Mouse (Mus musculus) CH12.LX (cell line): Measurements from ENCODE around the gene 1190005I06Rik.

Source experiments
- CTCF ChIP-seq, 2 experiments: IDR thresholded peaks in 1 of 2; conservative IDR thresholded peaks in 1 of 2; 2 replicates each; pipeline ENCODE4 v1.5.1; 2011 to 2012; ENCODE audit warnings: low read depth in 2 of 2, low read length in 2 of 2, improper control_type of control experiment in 1 of 2, inconsistent platforms in 1 of 2, mild to moderate bottlenecking in 1 of 2, moderate library complexity in 1 of 2
- ELF1 ChIP-seq: IDR thresholded peaks from 2 replicates; pipeline ENCODE4 v1.6.1; 2014; ENCODE audit warnings: low read depth, mild to moderate bottlenecking, inconsistent platforms, low read length, improper control_type of control experiment
- HCFC1 ChIP-seq: IDR thresholded peaks from 2 replicates; pipeline ENCODE4 v1.6.1; 2012; ENCODE audit warnings: low read depth, mild to moderate bottlenecking, inconsistent platforms, low read length, improper control_type of control experiment
- MAX ChIP-seq: IDR thresholded peaks from 2 replicates; pipeline ENCODE4 v1.6.1; 2011; ENCODE audit warnings: low read length, improper control_type of control experiment
- MYC ChIP-seq: IDR thresholded peaks from 2 replicates; pipeline ENCODE4 v1.6.1; 2011; ENCODE audit warnings: low read depth, mild to moderate bottlenecking, improper control_type of control experiment, low read length
- POLR2A ChIP-seq: IDR thresholded peaks from 2 replicates; pipeline ENCODE4 v1.6.1; 2011; ENCODE audit warnings: low read depth, mild to moderate bottlenecking, improper control_type of control experiment, low read length
- POLR2AphosphoS2 ChIP-seq: IDR thresholded peaks from 2 replicates; pipeline ENCODE4 v1.6.1; 2011; ENCODE audit warnings: low read depth, low read length, improper control_type of control experiment
- TCF12 ChIP-seq: IDR thresholded peaks from 2 replicates; pipeline ENCODE4 v1.6.1; 2014; ENCODE audit warnings: low read depth, mild to moderate bottlenecking, inconsistent platforms, low read length, improper control_type of control experiment
- UBTF ChIP-seq: IDR thresholded peaks from 2 replicates; pipeline ENCODE4 v1.6.1; 2012; ENCODE audit warnings: low read depth, mild to moderate bottlenecking, inconsistent platforms, low read length, improper control_type of control experiment, moderate library complexity
- ZC3H11A ChIP-seq: IDR thresholded peaks from 2 replicates; pipeline ENCODE4 v1.6.1; 2012; ENCODE audit warnings: low read depth, mild to moderate bottlenecking, inconsistent platforms, low read length, improper control_type of control experiment

- TF ChIP-seq MAX = no peak
- TF ChIP-seq UBTF = no peak
- TF ChIP-seq CTCF (conservative IDR thresholded peaks at IDR 0.05 in 1 of 2, IDR thresholded peaks at IDR 0.05 in 1 of 2; ENCODE audit: low read depth in 2 of 2, low read length in 2 of 2) = no peak
- TF ChIP-seq ZC3H11A = no peak
- no peak for TF ChIP-seq ELF1
- no peak for TF ChIP-seq HCFC1
- no peak for TF ChIP-seq POLR2A
- no peak for TF ChIP-seq POLR2AphosphoS2
- no peak for TF ChIP-seq MYC
- TF ChIP-seq TCF12 = no peak
Measured at GRCm38 (mm10) chr8:120679629-120680387, 32.4 kb upstream of the 1190005I06Rik start.
